Mouse (Mus musculus): ENCODE measurements around the gene Lefty2. TPM values are rescaled to one million over a fixed set of nuclear protein-coding genes. Genes with fewer than 3 reads are reported as not detected.
A peak's percentile ranks its signal among the peaks of the same experiment; 100 is the strongest.
"Not testable (repeated sequence)": the region's sequence is repeated elsewhere in the genome, so short reads cannot be mapped to it uniquely, and the experiment has no call there.

The Lefty2 gene
- polyA plus RNA-seq, 1 experiment from 2014 or later, result not detected

GRCm38 (mm10) chr1:180933659-180934058, 40.8 kb downstream of the Lefty2 start:
- H3K9me3 ChIP-seq (ENCODE audit: low read length), result no peaks in the 10 kb centered on the region
- no peak overlapping the region for H3K4me3 ChIP-seq (ENCODE audit: low read depth, low read length)
- WGBS (ENCODE audit: insufficient replicate concordance), result 58% methylated on average over 6 of the region's 6 CpGs
- H3K4me1 ChIP-seq (ENCODE audit: insufficient read depth), result peaks cover 17% of the 10 kb centered on the region
- no peak for DNase-seq
- H3K27me3 ChIP-seq (ENCODE audit: insufficient read depth, low read length), result peaks cover 18% of the 10 kb centered on the region
- no peak for ATAC-seq
- TF ChIP-seq CTCF (IDR thresholded peaks at IDR 0.05; ENCODE audit: low read depth), result no peak
- no peak for TF ChIP-seq EP300 (IDR thresholded peaks at IDR 0.05; ENCODE audit: low read depth)
- no peak overlapping the region for H3K9ac ChIP-seq (replicated peaks)
- no peak overlapping the region for H3K27ac ChIP-seq (ENCODE audit: low read depth)
- no peak overlapping the region for H3K4me2 ChIP-seq (ENCODE audit: low read depth, low read length)
- no peaks in the 10 kb centered on the region for H3K36me3 ChIP-seq (replicated peaks; ENCODE audit: insufficient read depth, low read length)

DNA sequence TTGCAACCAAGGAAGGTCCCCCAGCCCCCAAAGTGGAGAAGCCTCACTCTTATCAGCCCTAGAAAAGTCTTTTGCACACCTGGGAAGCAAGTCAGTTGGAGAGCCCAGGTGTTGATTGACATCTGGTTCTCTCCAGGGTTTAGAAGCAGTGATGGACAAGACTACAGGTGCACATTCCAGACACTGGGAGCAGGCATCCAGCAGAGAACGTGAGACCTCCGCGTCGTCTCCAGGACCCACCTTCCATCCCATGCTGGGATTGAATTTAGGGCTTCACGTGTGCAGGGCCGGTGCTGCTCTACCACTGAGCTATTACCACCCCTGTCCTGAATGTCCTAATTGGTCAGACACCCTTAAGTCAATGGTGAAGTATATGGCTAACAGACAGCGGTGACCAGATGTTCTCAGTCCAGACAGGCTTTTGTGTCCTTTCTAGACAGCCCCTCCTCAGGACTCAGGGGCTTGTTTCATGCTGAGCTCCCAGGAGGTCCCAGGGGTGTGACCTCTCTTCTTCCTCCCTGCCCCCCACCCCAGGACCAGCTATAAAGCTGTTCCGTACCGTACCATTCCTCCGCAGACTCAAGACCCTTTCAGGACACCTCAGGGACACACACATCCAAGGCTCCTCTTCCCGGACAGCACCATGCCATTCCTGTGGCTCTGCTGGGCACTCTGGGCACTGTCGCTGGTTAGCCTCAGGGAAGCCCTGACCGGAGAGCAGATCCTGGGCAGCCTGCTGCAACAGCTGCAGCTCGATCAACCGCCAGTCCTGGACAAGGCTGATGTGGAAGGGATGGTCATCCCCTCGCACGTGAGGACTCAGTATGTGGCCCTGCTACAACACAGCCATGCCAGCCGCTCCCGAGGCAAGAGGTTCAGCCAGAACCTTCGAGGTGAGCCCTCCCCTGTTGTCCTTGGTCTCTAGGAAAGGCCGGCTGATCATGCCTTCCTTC, 41.8 kb downstream of the Lefty2 start, which contains the start of gene Lefty1:
Gene Lefty1, plus strand, starts transcription at position 556 of the 953 bp plus-strand sequence.
- DNase-seq (no peak), ATAC-seq (no peak)
- Histone ChIP-seq H3K27me3 (ENCODE audit: insufficient read depth, low read length) (peaks cover 18% of the 10 kb centered on the region), H3K36me3 (replicated peaks; ENCODE audit: insufficient read depth, low read length) (no peaks in the 10 kb centered on the region), H3K4me1 (ENCODE audit: insufficient read depth) (peaks cover 17% of the 10 kb centered on the region), H3K9me3 (ENCODE audit: low read length) (no peaks in the 10 kb centered on the region), H3K27ac (ENCODE audit: low read depth) (no peak within 1 kb of the TSS), H3K4me2 (ENCODE audit: low read depth, low read length) (peak within 1 kb of the TSS; percentile 71; the same call in 1 of the 2 replicates), H3K4me3 (ENCODE audit: low read depth, low read length) (no peak within 1 kb of the TSS), H3K9ac (replicated peaks) (no peak within 1 kb of the TSS)
- WGBS (ENCODE audit: insufficient replicate concordance), result 44% methylated on average over 21 of the region's 21 CpGs
- TF ChIP-seq EP300 (IDR thresholded peaks at IDR 0.05; ENCODE audit: low read depth), result no peak

DNA sequence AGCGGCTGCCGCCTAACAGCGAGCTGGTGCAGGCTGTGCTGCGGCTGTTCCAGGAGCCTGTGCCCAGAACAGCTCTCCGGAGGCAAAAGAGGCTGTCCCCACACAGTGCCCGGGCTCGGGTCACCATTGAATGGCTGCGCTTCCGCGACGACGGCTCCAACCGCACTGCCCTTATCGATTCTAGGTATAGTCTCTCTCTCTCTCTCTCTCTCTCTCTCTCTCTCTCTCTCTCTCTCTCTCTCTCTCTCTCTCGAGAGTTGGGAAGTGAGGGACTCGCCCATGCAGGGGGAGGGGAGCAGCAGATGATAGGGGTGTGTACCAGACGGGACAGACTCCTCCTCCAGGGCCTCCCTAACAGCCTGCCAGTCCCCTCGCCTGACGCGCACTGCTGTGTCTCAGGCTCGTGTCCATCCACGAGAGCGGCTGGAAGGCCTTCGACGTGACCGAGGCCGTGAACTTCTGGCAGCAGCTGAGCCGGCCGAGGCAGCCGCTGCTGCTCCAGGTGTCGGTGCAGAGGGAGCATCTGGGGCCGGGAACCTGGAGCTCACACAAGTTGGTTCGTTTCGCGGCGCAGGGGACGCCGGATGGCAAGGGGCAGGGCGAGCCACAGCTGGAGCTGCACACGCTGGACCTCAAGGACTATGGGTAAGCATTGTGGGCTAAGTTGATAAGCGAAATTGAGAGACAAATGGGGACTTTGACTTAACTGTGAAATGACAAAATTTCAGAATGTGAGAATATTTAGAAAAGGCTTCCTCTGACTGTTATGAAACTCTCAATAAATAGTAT, 43.9 kb downstream of the Lefty2 start:
- Histone ChIP-seq H3K27me3 (ENCODE audit: insufficient read depth, low read length) (peaks cover 18% of the 10 kb centered on the region), H3K4me2 (ENCODE audit: low read depth, low read length) (peak overlapping the region; percentile 71), H3K4me3 (ENCODE audit: low read depth, low read length) (peak overlapping the region; percentile 39), H3K9ac (replicated peaks) (peak overlapping the region; percentile 54), H3K27ac (ENCODE audit: low read depth) (peak overlapping the region; percentile 51; the same call in 1 of the 2 replicates), H3K4me1 (ENCODE audit: insufficient read depth) (peaks cover 28% of the 10 kb centered on the region)
- ATAC-seq (peak; percentile 95), DNase-seq (peak; percentile 72)
- H3K9me3 ChIP-seq (ENCODE audit: low read length); H3K36me3 ChIP-seq (replicated peaks; ENCODE audit: insufficient read depth, low read length): not testable (repeated sequence)
- WGBS (ENCODE audit: insufficient replicate concordance), result 4% methylated on average over 31 of the region's 41 CpGs

DNA sequence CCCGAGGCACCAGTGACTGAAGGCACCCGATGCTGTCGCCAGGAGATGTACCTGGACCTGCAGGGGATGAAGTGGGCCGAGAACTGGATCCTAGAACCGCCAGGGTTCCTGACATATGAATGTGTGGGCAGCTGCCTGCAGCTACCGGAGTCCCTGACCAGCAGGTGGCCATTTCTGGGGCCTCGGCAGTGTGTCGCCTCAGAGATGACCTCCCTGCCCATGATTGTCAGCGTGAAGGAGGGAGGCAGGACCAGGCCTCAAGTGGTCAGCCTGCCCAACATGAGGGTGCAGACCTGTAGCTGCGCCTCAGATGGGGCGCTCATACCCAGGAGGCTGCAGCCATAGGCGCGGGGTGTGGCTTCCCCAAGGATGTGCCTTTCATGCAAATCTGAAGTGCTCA, 44.7 kb downstream of the Lefty2 start:
- H3K4me1 ChIP-seq (ENCODE audit: insufficient read depth), result peaks cover 31% of the 10 kb centered on the region
- peaks cover 18% of the 10 kb centered on the region for H3K27me3 ChIP-seq (ENCODE audit: insufficient read depth, low read length)
- not testable (repeated sequence) for H3K9ac ChIP-seq (replicated peaks); H3K4me3 ChIP-seq (ENCODE audit: low read depth, low read length); H3K36me3 ChIP-seq (replicated peaks; ENCODE audit: insufficient read depth, low read length); ATAC-seq; DNase-seq; H3K9me3 ChIP-seq (ENCODE audit: low read length); H3K27ac ChIP-seq (ENCODE audit: low read depth)
- peak; percentile 8; the same call in 1 of the 2 replicates for TF ChIP-seq CTCF (IDR thresholded peaks at IDR 0.05; ENCODE audit: low read depth)
- H3K4me2 ChIP-seq (ENCODE audit: low read depth, low read length), result peak overlapping the region; percentile 71; the same call in 1 of the 2 replicates
- 73% methylated on average over 13 of the region's 13 CpGs for WGBS (ENCODE audit: insufficient replicate concordance)

- not testable (repeated sequence) for H3K4me2 ChIP-seq (ENCODE audit: low read depth, low read length); ATAC-seq; H3K27ac ChIP-seq (ENCODE audit: low read depth); H3K36me3 ChIP-seq (replicated peaks; ENCODE audit: insufficient read depth, low read length); H3K9me3 ChIP-seq (ENCODE audit: low read length); H3K9ac ChIP-seq (replicated peaks); H3K4me3 ChIP-seq (ENCODE audit: low read depth, low read length); DNase-seq
- Histone ChIP-seq H3K27me3 (ENCODE audit: insufficient read depth, low read length) (peaks cover 18% of the 10 kb centered on the region), H3K4me1 (ENCODE audit: insufficient read depth) (peaks cover 39% of the 10 kb centered on the region)
- 85% methylated on average over 2 of the region's 2 CpGs for WGBS (ENCODE audit: insufficient replicate concordance)
- peak; percentile 38 for TF ChIP-seq CTCF (IDR thresholded peaks at IDR 0.05; ENCODE audit: low read depth)
Observed at GRCm38 (mm10) chr1:180938781-180939180, 45.9 kb downstream of the Lefty2 start.
